Comparison of ENCODE assay signal across 8 mouse cellular contexts in genomic region chr16:94618543-94618942, GRCm38 (mm10). TPM values are rescaled to one million over a fixed set of nuclear protein-coding genes. Genes with fewer than 3 reads are reported as not detected.
A peak's percentile ranks its signal among the peaks of the same experiment; 100 is the strongest.
DNase-seq lines count a peak whose midpoint lies in the region; ATAC-seq and TF ChIP-seq lines count a peak whose summit lies in the region.

No protein-coding gene starts in this region.

- H3K36me3 ChIP-seq in MEL (ENCODE audit: control insufficient read depth in 1 of 2, insufficient read depth in 2 of 2, low read length in 2 of 2), result peaks cover 0 to under 1% of the 10 kb centered on the region in 2 experiments; a peak in 3 of 4 replicates
- peaks cover 6% of the 10 kb centered on the region for H3K36me3 ChIP-seq in heart, embryonic 16.5 days (ENCODE audit: control insufficient read depth, insufficient read depth)
- no peaks in the 10 kb centered on the region for H3K36me3 ChIP-seq in kidney, postnatal 0 days (ENCODE audit: insufficient read depth, low read length)

- peak; percentile 44 for TF ChIP-seq RAD21 in MEL (IDR thresholded peaks at IDR 0.05; ENCODE audit: low read depth, low read length)

- H3K4me2 ChIP-seq in heart, embryonic 16.5 days (ENCODE audit: low read depth, low read length), result no peak overlapping the region
- no peak overlapping the region for H3K4me2 ChIP-seq in kidney, postnatal 0 days (ENCODE audit: low read length)

- no peaks in the 10 kb centered on the region for H3K27me3 ChIP-seq in MEL (ENCODE audit: control insufficient read depth in 1 of 2, insufficient read depth in 2 of 2, low read length in 2 of 2)
- H3K27me3 ChIP-seq in heart, embryonic 16.5 days (ENCODE audit: control insufficient read depth, insufficient read depth, low read length), result no peaks in the 10 kb centered on the region
- no peaks in the 10 kb centered on the region for H3K27me3 ChIP-seq in kidney, postnatal 0 days (ENCODE audit: insufficient read depth, low read length)

- peaks cover 22% of the 10 kb centered on the region for H3K79me2 ChIP-seq in MEL (ENCODE audit: control insufficient read depth, insufficient read depth, low read length, poor library complexity)

- peak; percentile 37 to 55 (median 53) for TF ChIP-seq CTCF in MEL (IDR thresholded peaks at IDR 0.05 in 2 of 3, conservative IDR thresholded peaks at IDR 0.05 in 1 of 3; ENCODE audit: control insufficient read depth in 1 of 3, insufficient read depth in 1 of 3, low read depth in 2 of 3, low read length in 3 of 3, poor library complexity in 1 of 3, severe bottlenecking in 1 of 3)
- TF ChIP-seq CTCF in embryonic fibroblast, embryonic 13.5 days (IDR thresholded peaks at IDR 0.05; ENCODE audit: borderline replicate concordance, insufficient read depth, low read length), result peak; percentile 79
- peak; percentile 90 for TF ChIP-seq CTCF in kidney, postnatal 0 days (IDR thresholded peaks at IDR 0.05; ENCODE audit: low read depth)
- peak; percentile 96 for TF ChIP-seq CTCF in lung, adult 2 months (IDR thresholded peaks at IDR 0.05; ENCODE audit: insufficient read depth, low read length)
- 0 out of 2 replicates have a peak, but pooled peaks have one; percentile 24 for TF ChIP-seq CTCF in olfactory bulb, adult 2 months (IDR thresholded peaks at IDR 0.05; ENCODE audit: insufficient read depth, low read depth, low read length)

- H3K4me1 ChIP-seq in MEL (ENCODE audit: control insufficient read depth in 1 of 2, insufficient read depth in 2 of 2, low read length in 2 of 2), result no peaks in the 10 kb centered on the region
- H3K4me1 ChIP-seq in embryonic fibroblast, embryonic 13.5 days (ENCODE audit: control insufficient read depth, insufficient read depth, low read length), result peaks cover 3% of the 10 kb centered on the region; the same call in 1 of the 2 replicates
- peaks cover 16% of the 10 kb centered on the region for H3K4me1 ChIP-seq in heart, embryonic 16.5 days (ENCODE audit: control insufficient read depth, insufficient read depth, low read length)
- no peaks in the 10 kb centered on the region; the same call in 1 of the 2 replicates for H3K4me1 ChIP-seq in kidney, postnatal 0 days (replicated peaks; ENCODE audit: insufficient read depth, low read length)
- H3K4me1 ChIP-seq in lung, adult 2 months (ENCODE audit: control insufficient read depth, insufficient read depth, low read length), result peaks cover 6% of the 10 kb centered on the region
- peaks cover 5% of the 10 kb centered on the region; the same call in 1 of the 2 replicates for H3K4me1 ChIP-seq in olfactory bulb, adult 2 months (ENCODE audit: control insufficient read depth, insufficient read depth, low read length)

- no peak for DNase-seq in MEL (ENCODE audit: low read depth, low spot score)
- peak; percentile 67 to 77 for DNase-seq in adrenal gland, postnatal 36 days
- DNase-seq in kidney, postnatal 0 days (ENCODE audit: low spot score), result peak; percentile 90
- DNase-seq in lung, adult 2 months, result peak; percentile 44
- no peak for DNase-seq in MN1 (ENCODE audit: low spot score)

- H3K9ac ChIP-seq in MEL (ENCODE audit: control insufficient read depth, low read depth, low read length, poor library complexity, severe bottlenecking), result no peak overlapping the region
- H3K9ac ChIP-seq in heart, embryonic 16.5 days (ENCODE audit: low read length), result no peak overlapping the region
- no peak overlapping the region for H3K9ac ChIP-seq in kidney, postnatal 0 days (ENCODE audit: low read depth, low read length)

- H3K9me3 ChIP-seq in MEL (replicated peaks; ENCODE audit: insufficient read depth, low read length), result no peaks in the 10 kb centered on the region
- H3K9me3 ChIP-seq in heart, embryonic 16.5 days (replicated peaks; ENCODE audit: control insufficient read depth, low read length), result no peaks in the 10 kb centered on the region
- no peaks in the 10 kb centered on the region for H3K9me3 ChIP-seq in kidney, postnatal 0 days (replicated peaks; ENCODE audit: low read length)

- ATAC-seq in heart, embryonic 16.5 days (replicated peaks; ENCODE audit: extremely low read depth, insufficient read depth, low FRiP score), result peak; percentile 78
- peak; percentile 66 for ATAC-seq in kidney, postnatal 0 days (replicated peaks; ENCODE audit: low FRiP score, low read depth)

- no peak overlapping the region for H3K27ac ChIP-seq in MEL (ENCODE audit: control insufficient read depth, low read depth, low read length)
- no peak overlapping the region for H3K27ac ChIP-seq in embryonic fibroblast, embryonic 13.5 days (ENCODE audit: insufficient read depth, low read length)
- H3K27ac ChIP-seq in heart, embryonic 16.5 days (ENCODE audit: low read length), result peak overlapping the region; percentile 67
- H3K27ac ChIP-seq in kidney, postnatal 0 days, result no peak overlapping the region
- H3K27ac ChIP-seq in olfactory bulb, adult 2 months (ENCODE audit: insufficient read depth, low read depth, low read length), result 0 out of 2 replicates have a peak overlapping the region, but pooled peaks have one; percentile 34

- WGBS in heart, embryonic 16.5 days, result 46% methylated on average over 10 of the region's 10 CpGs
- WGBS in kidney, postnatal 0 days, result 54% methylated on average over 10 of the region's 10 CpGs
- WGBS in lung, adult 2 months, result 47% methylated on average over 10 of the region's 10 CpGs
- 39% methylated on average over 10 of the region's 10 CpGs for WGBS in olfactory bulb, adult 2 months

- H3K4me3 ChIP-seq in MEL (ENCODE audit: control insufficient read depth in 1 of 2, insufficient read depth in 1 of 2, low read depth in 2 of 2, low read length in 2 of 2), result no peak overlapping the region
- no peak overlapping the region for H3K4me3 ChIP-seq in embryonic fibroblast, embryonic 13.5 days (ENCODE audit: insufficient read depth, low read length)
- no peak overlapping the region for H3K4me3 ChIP-seq in heart, embryonic 16.5 days (ENCODE audit: low read length)
- H3K4me3 ChIP-seq in kidney, postnatal 0 days (replicated peaks; ENCODE audit: low read depth, low read length), result no peak overlapping the region
- no peak overlapping the region for H3K4me3 ChIP-seq in lung, adult 2 months (replicated peaks; ENCODE audit: extremely low read depth, low read depth, low read length)
- H3K4me3 ChIP-seq in olfactory bulb, adult 2 months (ENCODE audit: insufficient read depth, low read depth, low read length), result no peak overlapping the region

- TF ChIP-seq EP300 in MEL (IDR thresholded peaks at IDR 0.05; ENCODE audit: low read depth in 1 of 2, low read length in 2 of 2), result no peak

- no peak for TF ChIP-seq POLR2A in MEL (IDR thresholded peaks at IDR 0.05; ENCODE audit: control insufficient read depth in 1 of 2, insufficient read depth in 1 of 2, low read depth in 1 of 2, low read length in 2 of 2, poor library complexity in 1 of 2)
- no peak for TF ChIP-seq POLR2A in embryonic fibroblast, embryonic 13.5 days (IDR thresholded peaks at IDR 0.05; ENCODE audit: low read depth, low read length)
- TF ChIP-seq POLR2A in lung, adult 2 months (IDR thresholded peaks at IDR 0.05; ENCODE audit: borderline replicate concordance, extremely low read depth, low read depth, low read length), result no peak
- no peak for TF ChIP-seq POLR2A in olfactory bulb, adult 2 months (IDR thresholded peaks at IDR 0.05; ENCODE audit: insufficient read depth, low read depth, low read length)

TF ChIP-seq in MEL, 35 proteins besides CTCF, POLR2A, EP300 and RAD21:
- TF ChIP-seq SMC3 (IDR thresholded peaks at IDR 0.05; ENCODE audit: low read depth, low read length) (peak; percentile 49), MAZ (IDR thresholded peaks at IDR 0.05; ENCODE audit: low read depth, low read length) (no peak)

RNA-seq across cellular contexts. Expression of gene Dyrk1a, which starts 48.7 kb away (rescaled TPM):
- 22.6 and 27.5 TPM in 2 replicates for total RNA-seq in MEL (2012; rRNA removed)
- 100 to 1,000 TPM in 1 of 2 experiments, 10 to 100 TPM in 1; 34.7 to 126 TPM for polyA plus RNA-seq in MEL (2012; ENCODE audit: insufficient read depth in 1 of 2, insufficient read length in 2 of 2, low read depth in 1 of 2, low replicate concordance in 2 of 2, missing spikeins in 1 of 2)
- 10 to 100 TPM; 68.7 to 77.0 TPM for total RNA-seq in adrenal gland, postnatal 36 days (2021)
- polyA plus RNA-seq in embryonic fibroblast, embryonic 13.5 days (2011; ENCODE audit: insufficient read length, low read depth, missing spikeins), result 46.2 and 50.5 TPM in 2 replicates
- polyA plus RNA-seq in heart, embryonic 16.5 days (2015; fragmentation: Nextera tagmentation; extraction: Ambion mirVana), result 7.8 and 8.1 TPM in 2 replicates
- 8.5 and 8.6 TPM in 2 replicates for polyA plus RNA-seq in kidney, postnatal 0 days (2015; fragmentation: Nextera tagmentation; extraction: Ambion mirVana)
- 26.1 and 32.4 TPM in 2 replicates for polyA plus RNA-seq in lung, adult 2 months (2012; rRNA removed)
- polyA plus RNA-seq in olfactory bulb, adult 2 months (2012; ENCODE audit: insufficient read depth, insufficient read length, low replicate concordance, missing spikeins), result not detected in 2 replicates

Comparison
In these comparisons a context has a peak if more than half of its experiments do, and no peak if none do; other contexts are left out.
1. DNase-seq: peak in adrenal gland, postnatal 36 days (2 of 2), kidney, postnatal 0 days (single experiment) and lung, adult 2 months (single experiment); none in MEL (single experiment) and MN1 (single experiment).
2. H3K27ac ChIP-seq: peak in heart, embryonic 16.5 days (single experiment) and olfactory bulb, adult 2 months (single experiment); none in MEL (single experiment), embryonic fibroblast, embryonic 13.5 days (single experiment) and kidney, postnatal 0 days (single experiment).
3. CTCF ChIP-seq: peak in every context shown above with its lines; median percentile 96 in lung, adult 2 months; 90 in kidney, postnatal 0 days; 79 in embryonic fibroblast, embryonic 13.5 days; 53 in MEL; 24 in olfactory bulb, adult 2 months.